In genomic region chr8:45872077-45872476, GRCm38 (mm10) we compare ENCODE assay signal across 9 mouse cellular contexts. TPM values are rescaled to one million over a fixed set of nuclear protein-coding genes. Genes with fewer than 3 reads are reported as not detected.
DNase-seq lines count a peak whose midpoint lies in the region; ATAC-seq and TF ChIP-seq lines count a peak whose summit lies in the region.
"Had no signal": no experiment of that assay in that cellular context is flagged by ENCODE, and none has a peak within 500 bp of the region (broad histone marks: within the 10 kb centered on the region; RNA-seq: fewer than 3 reads in every experiment).

No protein-coding gene starts in this region.

- H3K4me2 ChIP-seq in kidney, embryonic 14.5 days (replicated peaks; ENCODE audit: low read depth, low read length), result no peak overlapping the region
- no peak overlapping the region for H3K4me2 ChIP-seq in limb, embryonic 12.5 days

- 30% methylated on average over 7 of the region's 7 CpGs for WGBS in kidney, embryonic 14.5 days
- WGBS in kidney, adult 2 months, result 33% methylated on average over 7 of the region's 7 CpGs
- 42% methylated on average over 7 of the region's 7 CpGs for WGBS in limb, embryonic 12.5 days
- 87% methylated on average over 7 of the region's 7 CpGs for WGBS in thymus, adult 2 months

- H3K4me1 ChIP-seq in kidney, embryonic 14.5 days (ENCODE audit: control insufficient read depth, insufficient read depth, low read length), result no peaks in the 10 kb centered on the region
- no peaks in the 10 kb centered on the region for H3K4me1 ChIP-seq in kidney, adult 2 months (ENCODE audit: control insufficient read depth, insufficient read depth, low read length)
- H3K4me1 ChIP-seq in limb, embryonic 12.5 days (replicated peaks), result peaks cover 24% of the 10 kb centered on the region
- no peaks in the 10 kb centered on the region for H3K4me1 ChIP-seq in thymus, adult 2 months (replicated peaks; ENCODE audit: control insufficient read depth, insufficient read depth, low read length)

- no peak overlapping the region for H3K4me3 ChIP-seq in kidney, embryonic 14.5 days (ENCODE audit: low read length)
- H3K4me3 ChIP-seq in kidney, adult 2 months (ENCODE audit: insufficient read depth, low read depth, low read length), result no peak overlapping the region
- H3K4me3 ChIP-seq in limb, embryonic 12.5 days (replicated peaks), result no peak overlapping the region
- H3K4me3 ChIP-seq in thymus, adult 2 months (ENCODE audit: control insufficient read depth, insufficient read depth, low read length), result no peak overlapping the region

- H3K9me3 ChIP-seq in kidney, embryonic 14.5 days (ENCODE audit: control insufficient read depth, low read length), result no peaks in the 10 kb centered on the region
- H3K9me3 ChIP-seq in limb, embryonic 12.5 days, result no peaks in the 10 kb centered on the region

- no peaks in the 10 kb centered on the region for H3K36me3 ChIP-seq in kidney, embryonic 14.5 days (ENCODE audit: control insufficient read depth, insufficient read depth, low read length)
- no peaks in the 10 kb centered on the region for H3K36me3 ChIP-seq in kidney, adult 2 months (ENCODE audit: control insufficient read depth, insufficient read depth, low read length)
- no peaks in the 10 kb centered on the region for H3K36me3 ChIP-seq in limb, embryonic 12.5 days
- H3K36me3 ChIP-seq in thymus, adult 2 months (ENCODE audit: control insufficient read depth, insufficient read depth, low read length), result no peaks in the 10 kb centered on the region

- no peaks in the 10 kb centered on the region for H3K27me3 ChIP-seq in kidney, embryonic 14.5 days (ENCODE audit: control insufficient read depth, insufficient read depth, low read length)
- no peaks in the 10 kb centered on the region for H3K27me3 ChIP-seq in kidney, adult 2 months (replicated peaks; ENCODE audit: control insufficient read depth, insufficient read depth, low read length)
- no peaks in the 10 kb centered on the region for H3K27me3 ChIP-seq in limb, embryonic 12.5 days
- H3K27me3 ChIP-seq in thymus, adult 2 months (ENCODE audit: control insufficient read depth, insufficient read depth, low read length), result no peaks in the 10 kb centered on the region

- H3K27ac ChIP-seq in kidney, embryonic 14.5 days (ENCODE audit: low read depth, low read length), result no peak overlapping the region
- H3K27ac ChIP-seq in kidney, adult 2 months (ENCODE audit: insufficient read depth, low read depth, low read length), result no peak overlapping the region
- no peak overlapping the region for H3K27ac ChIP-seq in limb, embryonic 12.5 days
- H3K27ac ChIP-seq in thymus, adult 2 months (ENCODE audit: control insufficient read depth, insufficient read depth, low read length), result no peak overlapping the region
- H3K27ac ChIP-seq: macrophage had no signal

- no peak for TF ChIP-seq POLR2A in kidney, adult 2 months (IDR thresholded peaks at IDR 0.05; ENCODE audit: low read depth, low read length)
- TF ChIP-seq POLR2A in thymus, adult 2 months (IDR thresholded peaks at IDR 0.05; ENCODE audit: control insufficient read depth, extremely low read depth, insufficient read depth, low read length, poor library complexity), result no peak

- no peak overlapping the region for H3K9ac ChIP-seq in kidney, embryonic 14.5 days (ENCODE audit: low read depth, low read length)
- no peak overlapping the region for H3K9ac ChIP-seq in limb, embryonic 12.5 days (replicated peaks)

- peak; percentile 90 for ATAC-seq in kidney, embryonic 14.5 days (ENCODE audit: low FRiP score, low TSS enrichment)
- ATAC-seq in limb, embryonic 12.5 days (ENCODE audit: insufficient number of reproducible peaks, insufficient read depth, low FRiP score, low TSS enrichment, low read depth), result 0 out of 2 replicates have a peak, but pooled peaks have one; percentile 54

- DNase-seq in kidney, adult 2 months, result no peak
- peak; percentile 19 for DNase-seq in embryo, embryonic 11.5 days (ENCODE audit: low read depth, low spot score)
- peak; percentile 73 to 81 for DNase-seq in heart, adult 18-20 months
- no peak for DNase-seq in ovary, postnatal 36 days (ENCODE audit: low spot score)
- DNase-seq in cerebellum, postnatal 4 days (ENCODE audit: low spot score in 2 of 2), result no peak
- DNase-seq in thymus, adult 2 months, result no peak

- no peak for TF ChIP-seq CTCF in kidney, adult 2 months (conservative IDR thresholded peaks at IDR 0.05; ENCODE audit: insufficient read depth, insufficient read length, low read depth, low read length)
- no peak for TF ChIP-seq CTCF in thymus, adult 2 months (IDR thresholded peaks at IDR 0.05; ENCODE audit: borderline replicate concordance, control insufficient read depth, extremely low read depth, insufficient read depth, low read length, poor library complexity)

RNA-seq across cellular contexts. Expression of gene Pdlim3, which starts 13.2 kb away (rescaled TPM):
- polyA plus RNA-seq in kidney, embryonic 14.5 days (2014; fragmentation: Nextera tagmentation; extraction: Ambion mirVana), result 4.3 and 5.6 TPM in 2 replicates
- 5.7 and 10.5 TPM in 2 replicates for polyA plus RNA-seq in kidney, adult 2 months (2012; rRNA removed)
- total RNA-seq in heart, adult 18-20 months (2021), result 10 to 100 TPM; 21.9 to 30.0 TPM
- 17.9 and 22.7 TPM in 2 replicates for polyA plus RNA-seq in limb, embryonic 12.5 days (2016; fragmentation: Nextera tagmentation; extraction: Ambion mirVana)
- polyA plus RNA-seq in thymus, adult 2 months (2012; rRNA removed), result 8.3 and 11.8 TPM in 2 replicates
- polyA plus RNA-seq: macrophage had no signal

Comparison
In these comparisons a context has a peak if more than half of its experiments do, and no peak if none do; other contexts are left out.
1. DNase-seq: peak in embryo, embryonic 11.5 days (single experiment) and heart, adult 18-20 months (2 of 2); none in kidney, adult 2 months (single experiment), ovary, postnatal 36 days (single experiment), cerebellum, postnatal 4 days (0 of 2) and thymus, adult 2 months (single experiment).